Mouse (Mus musculus): ENCODE measurements around the gene Trpm7. TPM values are rescaled to one million over a fixed set of nuclear protein-coding genes. Genes with fewer than 3 reads are reported as not detected.

Gene Trpm7
- polyA plus RNA-seq, 1 experiment from 2014 or later: 38.8 TPM

DNA sequence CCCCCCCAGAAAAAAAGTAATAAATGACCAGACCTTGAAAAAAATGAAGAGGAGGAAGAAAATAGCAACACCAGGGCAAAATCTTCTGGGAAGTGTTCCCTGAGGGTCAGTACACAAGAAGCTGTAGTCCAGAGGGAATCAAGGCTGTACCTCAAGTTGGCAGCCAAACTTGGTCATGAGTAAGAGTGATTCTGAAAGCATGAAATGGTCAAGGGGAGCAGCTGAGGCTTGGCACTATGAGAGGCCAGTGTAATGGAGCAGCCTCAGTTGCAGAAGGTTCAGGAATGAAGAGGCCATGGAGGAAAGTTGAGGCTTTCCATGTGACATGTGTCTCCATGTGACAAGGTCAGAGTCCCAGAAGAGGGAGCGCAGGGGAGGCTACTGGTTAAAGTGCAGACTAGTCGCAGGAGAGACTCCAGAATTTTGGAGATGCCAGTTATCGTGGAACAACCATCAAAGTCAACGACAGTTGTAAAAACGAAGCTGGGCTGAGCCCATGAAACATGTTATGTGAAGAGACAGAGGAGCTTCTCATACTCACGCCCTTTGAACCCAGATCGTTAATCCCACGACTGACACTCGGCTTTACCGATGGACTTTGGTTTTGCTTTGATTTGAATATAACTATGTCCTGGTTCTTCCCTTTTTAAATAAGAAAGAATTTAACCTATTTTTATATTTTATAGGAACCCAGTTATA is 10.4 kb downstream of the Trpm7 start:
- DNase-seq (no peak), ATAC-seq (ENCODE audit: low FRiP score, low TSS enrichment) (no peak)
- no peaks in the 10 kb centered on the region for H3K4me1 ChIP-seq (ENCODE audit: control insufficient read depth, insufficient read depth, low read length)
- H3K4me3 ChIP-seq (replicated peaks; ENCODE audit: low read depth, low read length): no peak overlapping the region
- H3K9me3 ChIP-seq (ENCODE audit: control insufficient read depth, low read length): no peaks in the 10 kb centered on the region
- H3K27ac ChIP-seq (replicated peaks; ENCODE audit: low read depth, low read length): no peak overlapping the region
- WGBS: 95% methylated on average over 10 of the region's 10 CpGs
- no peaks in the 10 kb centered on the region for H3K27me3 ChIP-seq (ENCODE audit: control insufficient read depth, insufficient read depth, low read length)
- no peaks in the 10 kb centered on the region for H3K36me3 ChIP-seq (ENCODE audit: control insufficient read depth, insufficient read depth, low read length)
- H3K4me2 ChIP-seq (ENCODE audit: low read length): no peak overlapping the region
- no peak overlapping the region for H3K9ac ChIP-seq (replicated peaks; ENCODE audit: low read length)

DNA sequence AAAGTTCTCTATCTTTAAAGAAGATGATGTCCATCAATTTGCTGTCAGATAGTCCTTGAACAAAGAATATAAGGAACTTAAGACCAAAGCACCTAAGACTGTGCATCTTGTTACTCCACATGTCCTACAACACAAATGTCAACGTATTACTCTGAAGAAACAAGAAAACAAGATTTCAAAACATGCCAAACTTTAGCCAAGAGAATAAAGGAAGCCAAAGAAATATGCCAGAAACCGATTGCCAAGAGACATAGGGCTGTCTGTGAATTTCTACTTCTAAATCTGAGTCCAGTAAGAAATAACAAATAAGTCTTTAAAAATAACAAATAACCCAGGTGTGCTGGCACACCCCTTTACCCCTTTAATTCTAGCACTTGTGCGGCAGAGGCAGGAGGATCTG is 11.0 kb downstream of the Trpm7 start:
- no peak overlapping the region for H3K4me3 ChIP-seq (replicated peaks; ENCODE audit: low read depth, low read length)
- no peak overlapping the region for H3K9ac ChIP-seq (replicated peaks; ENCODE audit: low read length)

DNA sequence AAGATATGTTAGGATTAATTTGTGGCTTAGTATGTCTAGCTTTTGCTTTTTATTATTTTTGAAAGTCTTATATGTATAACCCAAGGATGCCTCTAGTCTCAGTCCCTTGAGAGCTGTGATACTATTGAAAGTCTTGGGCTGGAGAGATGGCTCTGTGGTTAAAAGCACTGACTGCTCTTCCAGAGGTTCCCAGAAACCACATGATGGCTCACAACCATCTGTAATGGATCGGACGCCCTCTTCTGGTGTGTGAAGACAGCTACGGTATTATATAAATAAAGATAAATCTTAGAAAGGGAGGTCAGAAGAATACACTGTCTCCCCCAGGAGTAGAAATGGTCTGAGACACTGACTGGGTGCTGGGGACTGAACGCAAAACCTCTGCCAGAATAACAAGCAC is 31.3 kb downstream of the Trpm7 start:
- Histone ChIP-seq H3K9me3 (ENCODE audit: control insufficient read depth, low read length) (no peaks in the 10 kb centered on the region), H3K4me1 (ENCODE audit: control insufficient read depth, insufficient read depth, low read length) (no peaks in the 10 kb centered on the region), H3K4me2 (ENCODE audit: low read length) (no peak overlapping the region), H3K9ac (replicated peaks; ENCODE audit: low read length) (no peak overlapping the region), H3K27ac (replicated peaks; ENCODE audit: low read depth, low read length) (no peak overlapping the region), H3K27me3 (ENCODE audit: control insufficient read depth, insufficient read depth, low read length) (no peaks in the 10 kb centered on the region), H3K36me3 (ENCODE audit: control insufficient read depth, insufficient read depth, low read length) (peaks cover 43% of the 10 kb centered on the region), H3K4me3 (replicated peaks; ENCODE audit: low read depth, low read length) (no peak overlapping the region)
- DNase-seq: no peak
- WGBS: 95% methylated on average over 4 of the region's 4 CpGs
- no peak for ATAC-seq (ENCODE audit: low FRiP score, low TSS enrichment)

More for the DNA sequence above, 11.0 kb downstream of the Trpm7 start:
- H3K4me1 ChIP-seq (ENCODE audit: control insufficient read depth, insufficient read depth, low read length): no peaks in the 10 kb centered on the region
- WGBS: 97% methylated on average over 3 of the region's 3 CpGs
- ATAC-seq (ENCODE audit: low FRiP score, low TSS enrichment) (no peak), DNase-seq (no peak)
- H3K27ac ChIP-seq (replicated peaks; ENCODE audit: low read depth, low read length): no peak overlapping the region
- no peaks in the 10 kb centered on the region for H3K27me3 ChIP-seq (ENCODE audit: control insufficient read depth, insufficient read depth, low read length)
- H3K4me2 ChIP-seq (ENCODE audit: low read length): no peak overlapping the region
- no peaks in the 10 kb centered on the region for H3K36me3 ChIP-seq (ENCODE audit: control insufficient read depth, insufficient read depth, low read length)
- no peaks in the 10 kb centered on the region for H3K9me3 ChIP-seq (ENCODE audit: control insufficient read depth, low read length)

DNA sequence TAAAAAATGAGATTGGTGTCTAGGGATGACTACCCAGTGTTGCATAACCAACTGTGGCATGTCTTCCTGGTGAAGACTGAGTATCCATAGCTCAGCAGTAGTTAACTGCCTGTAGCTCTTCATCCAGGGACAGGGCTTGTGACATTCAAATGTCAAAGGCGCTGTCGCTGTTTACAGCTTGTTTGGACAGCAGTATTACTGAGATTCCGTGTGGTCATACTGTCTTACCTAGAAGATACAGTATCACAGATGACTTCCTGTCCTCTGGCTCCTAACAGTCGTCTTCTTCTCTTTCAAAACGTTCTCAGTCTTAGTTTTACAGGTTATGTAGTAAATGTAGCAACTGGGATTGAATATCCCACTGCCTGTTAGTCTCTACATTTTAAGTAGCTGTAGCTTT is 37.2 kb downstream of the Trpm7 start:
- Histone ChIP-seq H3K9ac (replicated peaks; ENCODE audit: low read length) (no peak overlapping the region), H3K4me1 (ENCODE audit: control insufficient read depth, insufficient read depth, low read length) (no peaks in the 10 kb centered on the region), H3K36me3 (ENCODE audit: control insufficient read depth, insufficient read depth, low read length) (peaks cover 67% of the 10 kb centered on the region), H3K27me3 (ENCODE audit: control insufficient read depth, insufficient read depth, low read length) (no peaks in the 10 kb centered on the region), H3K4me2 (ENCODE audit: low read length) (no peak overlapping the region), H3K27ac (replicated peaks; ENCODE audit: low read depth, low read length) (no peak overlapping the region), H3K9me3 (ENCODE audit: control insufficient read depth, low read length) (no peaks in the 10 kb centered on the region), H3K4me3 (replicated peaks; ENCODE audit: low read depth, low read length) (no peak overlapping the region)
- no peak for ATAC-seq (ENCODE audit: low FRiP score, low TSS enrichment)
- no peak for DNase-seq
- 93% methylated on average over 5 of the region's 5 CpGs for WGBS

DNA sequence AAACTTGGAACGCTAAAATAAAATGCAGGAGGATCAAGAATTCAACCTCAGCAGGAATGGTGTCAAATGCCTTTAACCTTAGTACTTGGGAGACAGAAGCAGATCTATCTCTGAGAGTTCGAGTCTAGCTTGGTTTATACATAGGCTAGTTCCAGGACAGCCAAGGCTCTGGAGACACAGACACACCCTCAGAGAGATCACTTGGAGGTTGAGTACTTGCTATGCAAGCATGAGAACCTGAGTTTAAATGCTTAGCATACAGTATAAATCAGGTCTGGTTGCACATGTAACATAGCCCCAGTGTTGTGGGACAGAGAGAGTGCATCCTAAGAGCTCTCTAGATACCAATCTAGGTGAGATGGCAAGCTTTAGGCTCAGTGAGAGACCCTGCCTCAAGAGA is 58.6 kb downstream of the Trpm7 start:
- Histone ChIP-seq H3K36me3 (ENCODE audit: control insufficient read depth, insufficient read depth, low read length) (peaks cover 58% of the 10 kb centered on the region), H3K4me1 (ENCODE audit: control insufficient read depth, insufficient read depth, low read length) (no peaks in the 10 kb centered on the region), H3K4me3 (replicated peaks; ENCODE audit: low read depth, low read length) (no peak overlapping the region), H3K27me3 (ENCODE audit: control insufficient read depth, insufficient read depth, low read length) (no peaks in the 10 kb centered on the region), H3K9me3 (ENCODE audit: control insufficient read depth, low read length) (no peaks in the 10 kb centered on the region), H3K4me2 (ENCODE audit: low read length) (no peak overlapping the region), H3K27ac (replicated peaks; ENCODE audit: low read depth, low read length) (no peak overlapping the region), H3K9ac (replicated peaks; ENCODE audit: low read length) (no peak overlapping the region)
- ATAC-seq (ENCODE audit: low FRiP score, low TSS enrichment) (no peak), DNase-seq (no peak)
- WGBS: 89% methylated on average over 2 of the region's 2 CpGs

DNA sequence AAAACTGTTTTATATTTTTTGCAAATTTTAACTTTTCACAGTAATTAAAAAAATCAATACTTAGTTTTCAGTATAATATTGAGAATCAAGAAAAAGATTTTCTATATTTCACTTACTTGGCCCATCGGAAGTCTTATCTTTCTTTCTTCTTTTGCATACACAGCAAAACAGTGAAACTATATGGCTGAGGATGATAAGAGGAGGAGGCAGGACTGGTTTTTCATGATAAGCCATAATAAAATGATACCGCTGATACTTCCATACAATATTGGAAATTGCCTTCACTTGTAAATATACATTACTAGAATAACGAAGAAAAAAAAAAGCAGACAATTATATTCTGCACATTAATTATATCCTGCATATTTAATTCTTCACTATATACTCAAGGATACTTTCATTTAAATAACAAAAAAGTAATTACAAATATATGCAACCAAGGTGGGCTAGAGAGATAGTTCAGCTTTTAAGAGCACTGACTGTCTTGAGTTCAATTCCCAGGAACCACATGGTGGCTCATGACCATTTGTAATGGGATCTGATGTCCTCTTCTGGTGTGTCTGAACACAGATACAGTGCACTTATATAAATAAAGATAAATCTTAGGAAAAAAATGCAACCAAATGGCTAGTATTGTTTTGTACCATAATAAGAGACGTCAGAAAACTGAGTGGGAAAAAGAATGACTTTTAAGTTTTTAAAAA is 59.2 kb downstream of the Trpm7 start:
- no peak for ATAC-seq (ENCODE audit: low FRiP score, low TSS enrichment)
- Histone ChIP-seq H3K4me3 (replicated peaks; ENCODE audit: low read depth, low read length) (no peak overlapping the region), H3K4me1 (ENCODE audit: control insufficient read depth, insufficient read depth, low read length) (no peaks in the 10 kb centered on the region), H3K4me2 (ENCODE audit: low read length) (no peak overlapping the region), H3K27ac (replicated peaks; ENCODE audit: low read depth, low read length) (no peak overlapping the region), H3K27me3 (ENCODE audit: control insufficient read depth, insufficient read depth, low read length) (no peaks in the 10 kb centered on the region), H3K9ac (replicated peaks; ENCODE audit: low read length) (no peak overlapping the region), H3K36me3 (ENCODE audit: control insufficient read depth, insufficient read depth, low read length) (peaks cover 61% of the 10 kb centered on the region), H3K9me3 (ENCODE audit: control insufficient read depth, low read length) (no peaks in the 10 kb centered on the region)
- no peak for DNase-seq
- 94% methylated on average over 4 of the region's 4 CpGs for WGBS

DNA sequence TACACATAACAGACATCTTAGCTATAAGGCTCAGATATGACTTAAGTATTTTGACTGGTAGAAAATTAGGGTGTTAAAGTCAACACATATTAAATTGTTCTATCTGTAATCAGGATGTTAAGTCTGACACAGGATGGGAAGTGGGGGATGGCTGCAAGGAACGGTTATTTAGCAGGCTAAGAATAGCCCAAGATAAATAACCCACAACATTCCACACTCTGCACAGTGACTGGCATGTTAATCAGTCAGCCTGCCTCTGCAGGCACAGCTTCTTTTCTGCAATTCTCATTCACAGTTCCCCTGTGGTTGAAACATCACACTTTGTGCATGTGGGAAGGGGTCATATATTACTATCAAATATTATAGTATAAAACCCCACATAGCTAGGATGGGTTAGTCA is 60.2 kb downstream of the Trpm7 start:
- no peak overlapping the region for H3K9ac ChIP-seq (replicated peaks; ENCODE audit: low read length)
- H3K27me3 ChIP-seq (ENCODE audit: control insufficient read depth, insufficient read depth, low read length): no peaks in the 10 kb centered on the region
- no peak overlapping the region for H3K4me2 ChIP-seq (ENCODE audit: low read length)
- no peaks in the 10 kb centered on the region for H3K4me1 ChIP-seq (ENCODE audit: control insufficient read depth, insufficient read depth, low read length)
- DNase-seq (no peak), ATAC-seq (ENCODE audit: low FRiP score, low TSS enrichment) (no peak)
- WGBS: 46% methylated on average over 1 of the region's 1 CpGs
- H3K36me3 ChIP-seq (ENCODE audit: control insufficient read depth, insufficient read depth, low read length): peaks cover 63% of the 10 kb centered on the region
- no peak overlapping the region for H3K27ac ChIP-seq (replicated peaks; ENCODE audit: low read depth, low read length)
- no peak overlapping the region for H3K4me3 ChIP-seq (replicated peaks; ENCODE audit: low read depth, low read length)
- no peaks in the 10 kb centered on the region for H3K9me3 ChIP-seq (ENCODE audit: control insufficient read depth, low read length)

DNA sequence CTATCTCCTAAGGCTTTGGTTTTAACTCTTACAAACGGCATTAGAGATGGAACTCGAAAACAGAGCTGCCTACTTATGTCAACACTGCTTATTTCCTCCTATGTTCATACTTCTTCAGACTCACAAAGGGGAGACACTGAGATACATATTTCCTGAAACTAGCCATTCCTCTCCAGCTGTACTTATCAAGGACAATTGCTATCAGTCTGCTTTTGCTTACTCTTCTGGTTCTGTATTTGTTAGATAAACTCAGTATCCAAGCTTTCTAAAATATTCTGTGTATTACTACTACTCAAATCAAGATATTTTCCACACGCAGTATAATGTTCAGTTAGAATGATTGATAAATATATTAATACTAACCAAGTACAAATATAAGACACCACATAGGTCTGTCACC is 74.0 kb downstream of the Trpm7 start:
- WGBS: 96% methylated on average over 3 of the region's 3 CpGs
- Histone ChIP-seq H3K4me2 (ENCODE audit: low read length) (no peak overlapping the region), H3K4me1 (ENCODE audit: control insufficient read depth, insufficient read depth, low read length) (no peaks in the 10 kb centered on the region), H3K4me3 (replicated peaks; ENCODE audit: low read depth, low read length) (no peak overlapping the region), H3K9me3 (ENCODE audit: control insufficient read depth, low read length) (no peaks in the 10 kb centered on the region), H3K27me3 (ENCODE audit: control insufficient read depth, insufficient read depth, low read length) (no peaks in the 10 kb centered on the region), H3K36me3 (ENCODE audit: control insufficient read depth, insufficient read depth, low read length) (peaks cover 62% of the 10 kb centered on the region), H3K27ac (replicated peaks; ENCODE audit: low read depth, low read length) (no peak overlapping the region), H3K9ac (replicated peaks; ENCODE audit: low read length) (no peak overlapping the region)
- ATAC-seq (ENCODE audit: low FRiP score, low TSS enrichment) (no peak), DNase-seq (no peak)

DNA sequence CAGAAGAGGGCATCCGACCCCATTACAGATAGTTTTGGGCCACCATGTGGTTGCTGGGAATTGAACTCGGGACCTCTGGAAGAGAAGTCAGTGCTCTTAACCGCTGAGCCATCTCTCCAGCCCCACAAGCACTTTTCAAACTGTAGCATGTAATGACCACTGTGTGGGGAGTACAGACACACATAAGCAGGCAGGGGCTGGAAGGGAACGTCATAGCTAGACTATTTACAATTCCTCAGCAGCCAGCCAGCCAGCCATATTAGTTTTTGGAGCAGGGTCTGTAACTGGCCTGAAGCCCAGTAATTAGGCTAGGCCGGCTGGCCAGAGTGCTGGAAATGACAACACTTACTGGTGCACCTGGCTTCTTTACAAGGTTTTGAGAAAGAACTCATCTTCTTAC is 77.6 kb downstream of the Trpm7 start:
- Histone ChIP-seq H3K36me3 (ENCODE audit: control insufficient read depth, insufficient read depth, low read length) (peaks cover 75% of the 10 kb centered on the region), H3K9ac (replicated peaks; ENCODE audit: low read length) (no peak overlapping the region)
- no peak for DNase-seq

More for the DNA sequence above, 77.6 kb downstream of the Trpm7 start:
- H3K27me3 ChIP-seq (ENCODE audit: control insufficient read depth, insufficient read depth, low read length): no peaks in the 10 kb centered on the region
- H3K27ac ChIP-seq (replicated peaks; ENCODE audit: low read depth, low read length): no peak overlapping the region
- ATAC-seq (ENCODE audit: low FRiP score, low TSS enrichment): no peak
- H3K9me3 ChIP-seq (ENCODE audit: control insufficient read depth, low read length): no peaks in the 10 kb centered on the region
- 92% methylated on average over 5 of the region's 5 CpGs for WGBS
- no peak overlapping the region for H3K4me2 ChIP-seq (ENCODE audit: low read length)
- no peaks in the 10 kb centered on the region for H3K4me1 ChIP-seq (ENCODE audit: control insufficient read depth, insufficient read depth, low read length)
- H3K4me3 ChIP-seq (replicated peaks; ENCODE audit: low read depth, low read length): no peak overlapping the region
